Mouse (Mus musculus) layer of hippocampus, postnatal 10 days (tissue): ENCODE measurements around the gene Uchl3. TPM values are rescaled to one million over a fixed set of nuclear protein-coding genes. Genes with fewer than 3 reads are reported as not detected.
A peak's percentile ranks its signal among the peaks of the same experiment; 100 is the strongest.

Experiments used
- DNase-seq, 2 experiments: peaks; one replicate each; pipeline ENCODE4 v3.0.0; 2021; ENCODE audit warnings: low spot score in 2 of 2
- long read RNA-seq: library from polyadenylated mRNA; stranded (forward); transcript quantifications from one replicate; pipeline ENCODE4 v2.0.0, GENCODE M21; 2023
- total RNA-seq, 2 experiments: library from RNA; stranded (reverse); gene quantifications; 2 replicates each; pipeline ENCODE4 v1.2.3; 2021

Uchl3 gene
- 10 to 100 TPM; 75.7 to 85.6 TPM for total RNA-seq
- long read RNA-seq, partial matches to known transcripts = 11 of 219 reads
- long read RNA-seq, other reads (novel, unspliced or antisense) = 206 of 219 reads

DNA sequence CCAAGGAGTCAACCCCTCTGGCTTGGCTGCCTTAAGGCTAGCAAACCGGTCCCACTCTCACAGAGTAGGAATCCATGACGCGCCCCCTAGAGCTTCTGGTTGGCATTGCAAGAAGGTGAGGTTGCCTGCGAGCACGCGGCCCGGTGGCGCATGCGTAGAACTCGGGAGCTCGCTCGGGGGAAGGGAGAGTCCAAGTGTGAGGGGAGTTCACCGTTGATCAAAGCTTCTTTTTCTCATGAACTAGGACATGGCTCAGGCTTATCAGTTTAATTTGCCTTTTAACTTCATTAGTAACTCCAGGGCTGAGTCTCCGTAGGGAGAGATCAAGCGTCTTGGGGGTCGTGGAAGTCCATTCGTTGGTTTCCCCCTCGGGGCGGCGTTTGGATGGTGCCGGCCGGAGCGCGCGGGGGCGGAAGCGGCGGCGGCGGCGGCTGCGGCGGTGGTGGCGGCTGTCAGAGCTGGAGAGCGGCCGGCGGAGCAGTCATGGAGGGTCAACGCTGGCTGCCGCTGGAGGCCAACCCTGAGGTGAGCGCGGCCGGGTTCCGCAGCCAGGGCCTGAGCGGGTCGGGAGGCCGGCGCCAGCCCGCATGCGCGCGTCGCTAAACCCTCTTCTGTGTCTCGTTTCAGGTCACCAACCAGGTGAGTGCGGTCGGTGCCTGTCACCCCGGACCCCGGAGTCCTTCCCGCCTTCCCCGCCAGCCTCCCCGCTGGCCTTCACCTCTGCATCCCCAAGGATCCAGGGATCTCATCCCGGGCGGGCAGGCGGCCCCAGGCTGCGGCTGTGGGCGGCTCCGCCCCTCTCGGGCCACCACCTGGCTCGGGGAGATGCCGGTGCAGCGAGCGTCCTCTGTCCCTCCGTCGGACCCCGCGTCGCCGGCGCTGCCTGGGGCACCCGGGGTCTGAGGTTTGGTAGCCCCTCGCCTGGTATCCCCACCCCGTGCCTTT, at the start of gene Uchl3:
Uchl3 (plus strand) TSS at position 387 of the 945 bp plus-strand sequence.
- DNase-seq = peak; percentile 100

DNA sequence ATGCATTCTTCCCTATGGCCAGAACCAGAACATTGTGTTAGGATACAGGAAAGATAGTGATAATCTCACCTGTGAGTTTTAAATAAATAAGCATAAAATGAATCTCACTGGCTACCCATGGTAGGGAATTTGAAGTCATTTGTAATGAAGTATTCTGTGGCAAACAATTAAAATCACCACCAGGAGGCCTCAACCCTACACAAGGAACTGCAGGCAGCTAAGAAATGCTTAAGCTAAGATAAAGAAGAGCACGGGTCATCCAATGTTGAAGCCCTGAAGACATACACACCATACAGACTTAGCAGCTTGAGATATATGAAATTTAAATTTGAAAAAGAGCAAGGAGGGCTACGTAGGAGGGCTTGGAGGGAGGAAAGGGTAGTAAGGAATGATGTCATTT, 47.9 kb upstream of the Uchl3 start:
- no peak for DNase-seq

GRCm38 (mm10) chr14:101607631-101608518, 45.9 kb upstream of the Uchl3 start:
- DNase-seq = peak; percentile 42 to 48

DNA sequence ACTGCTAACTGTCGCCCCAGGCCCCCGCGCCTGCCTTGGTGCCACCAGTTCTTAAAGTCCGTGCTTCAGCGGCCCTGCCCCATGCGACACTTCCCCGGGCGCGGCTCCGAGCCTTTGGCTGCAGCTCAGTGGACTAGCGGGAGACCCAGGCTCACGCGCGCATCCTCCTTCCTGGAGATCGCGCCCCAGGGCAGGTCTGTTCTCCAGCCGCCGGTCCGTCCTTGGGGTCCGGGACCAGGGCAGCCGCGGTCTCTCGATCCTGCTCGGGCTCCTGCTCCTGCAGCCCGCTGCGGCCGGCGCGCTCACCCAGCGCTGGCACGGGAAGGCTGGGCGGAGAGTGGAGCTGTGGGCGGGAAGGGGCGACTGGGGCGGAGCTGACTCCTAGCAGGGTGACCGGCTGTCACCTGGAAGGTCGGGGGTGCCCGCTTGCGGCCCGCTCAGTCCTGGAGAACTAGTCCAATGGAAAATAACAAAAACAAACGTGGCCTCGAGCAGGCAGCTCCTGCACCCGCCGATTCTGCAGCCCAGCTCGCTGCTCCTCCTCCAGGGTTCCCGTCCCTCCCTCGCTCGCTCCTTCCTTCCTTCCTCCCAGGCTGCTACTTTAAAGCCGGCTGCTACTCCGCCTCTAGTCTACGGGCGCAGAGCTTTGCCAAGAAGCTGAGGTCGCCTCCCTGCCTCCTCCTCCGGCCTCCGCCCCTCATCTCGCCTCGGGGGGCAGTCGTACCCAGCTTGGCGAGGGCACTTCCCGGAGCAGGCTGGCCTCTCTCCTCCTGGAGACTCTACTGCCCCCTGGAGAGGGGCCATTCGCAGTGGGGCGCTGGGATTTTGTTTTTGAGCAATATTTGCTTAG, 45.0 kb upstream of the Uchl3 start, which contains the start of gene Tbc1d4:
Tbc1d4 (minus strand) TSS at position 673 of the 850 bp plus-strand sequence.
- peak; percentile 63 to 79 for DNase-seq

DNA sequence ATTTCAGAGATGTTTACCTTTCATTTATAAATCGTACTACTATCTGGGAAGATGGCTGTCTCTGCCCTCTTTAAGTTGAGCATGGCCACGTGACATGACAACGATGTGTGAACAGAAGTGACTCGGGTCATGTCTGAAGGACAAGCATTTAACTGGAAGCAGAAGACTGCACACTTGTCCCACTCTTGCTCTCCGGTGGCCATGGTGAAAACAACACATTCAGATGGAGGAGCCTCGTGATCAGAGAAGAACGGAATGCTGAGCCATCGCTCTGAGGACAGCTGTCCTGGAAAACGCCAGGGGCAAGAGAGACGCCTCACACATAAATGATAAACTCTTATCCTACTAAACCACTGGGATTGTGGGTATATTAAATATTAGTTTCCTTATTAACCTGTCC, 43.1 kb upstream of the Uchl3 start:
- no peak for DNase-seq

- no peak for DNase-seq
Observed at GRCm38 (mm10) chr14:101613206-101613605, 40.6 kb upstream of the Uchl3 start.

- DNase-seq = no peak
Observed at GRCm38 (mm10) chr14:101616178-101616577, 37.6 kb upstream of the Uchl3 start.

DNA sequence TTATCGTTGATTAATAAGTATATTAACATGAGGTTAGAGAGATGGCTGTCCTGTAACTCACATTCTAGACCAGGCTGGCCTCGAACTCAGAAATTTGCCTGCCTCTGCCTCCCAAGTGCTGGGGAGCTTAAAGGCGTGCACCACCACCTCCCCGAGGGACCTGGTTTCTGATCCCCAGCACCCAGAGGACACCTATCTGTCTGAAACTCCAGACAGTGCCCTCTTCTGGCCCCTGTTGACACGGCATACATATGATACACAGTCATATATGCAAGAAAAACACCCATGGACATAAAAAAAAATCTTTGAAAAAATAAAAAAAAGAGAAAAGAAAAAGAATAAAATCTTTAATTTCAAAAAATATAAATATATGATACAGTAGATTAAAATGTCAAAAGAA, 36.1 kb upstream of the Uchl3 start:
- no peak for DNase-seq

- no peak for DNase-seq
Observed at GRCm38 (mm10) chr14:101630548-101630947, 23.2 kb upstream of the Uchl3 start.

GRCm38 (mm10) chr14:101635765-101636164, 18.0 kb upstream of the Uchl3 start:
- no peak for DNase-seq

GRCm38 (mm10) chr14:101637381-101637780, 16.4 kb upstream of the Uchl3 start:
- DNase-seq = no peak

DNA sequence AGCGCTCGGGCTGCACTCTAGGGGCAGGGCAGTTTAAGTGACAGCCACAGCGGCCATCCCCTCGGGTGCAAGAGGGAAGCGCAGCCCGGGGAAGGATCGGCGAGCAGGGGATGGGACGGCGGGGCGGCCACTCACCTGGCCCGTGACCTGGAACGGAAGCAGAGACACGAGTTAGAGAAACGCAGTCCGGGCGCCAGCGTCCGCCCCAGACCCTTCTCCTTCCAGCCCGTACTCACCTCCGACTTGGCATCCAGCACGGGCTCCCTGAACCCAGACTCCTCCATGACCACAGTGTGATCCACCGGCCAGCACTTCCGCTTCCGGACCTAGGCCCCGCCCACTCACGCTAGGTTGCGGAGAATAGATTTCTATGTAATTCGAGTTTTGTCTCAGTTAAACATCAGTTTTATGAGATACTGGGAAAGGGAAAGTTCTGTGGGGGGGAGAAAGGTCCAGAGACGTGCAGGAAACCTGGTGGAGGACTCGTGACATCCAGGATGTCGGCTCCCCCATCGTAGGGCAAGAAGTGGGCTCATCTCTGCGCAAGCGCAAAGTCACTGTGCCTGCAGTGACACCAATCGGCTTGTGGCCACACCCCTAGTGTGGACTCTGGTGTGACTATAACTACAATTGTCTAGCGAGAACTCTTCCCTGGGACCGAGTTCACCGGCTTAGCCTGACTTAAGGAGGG, 13.5 kb upstream of the Uchl3 start, which contains the start of gene Commd6:
Commd6 (minus strand) TSS at position 534 of the 691 bp plus-strand sequence.
- DNase-seq = peak; percentile 86 to 90

DNA sequence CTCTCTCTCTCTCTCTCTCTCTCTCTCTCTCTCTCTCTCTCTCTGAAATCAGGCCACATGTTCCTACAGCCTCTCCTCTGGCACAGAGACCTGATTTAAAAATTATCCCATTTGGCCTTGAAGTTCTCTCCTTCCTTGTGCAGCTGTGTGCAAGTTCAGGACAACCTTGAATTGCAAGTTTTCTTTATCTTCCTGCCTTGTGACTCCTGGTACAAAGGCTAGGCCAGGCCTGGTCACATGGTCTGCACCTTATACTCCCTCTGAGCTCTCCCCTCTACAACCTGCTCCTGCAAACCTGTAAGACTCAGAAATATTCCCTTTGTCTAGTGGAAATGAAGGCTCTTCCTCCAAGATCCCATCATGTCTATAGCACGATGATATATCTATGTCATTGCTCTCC, 8.8 kb upstream of the Uchl3 start:
- no peak for DNase-seq

GRCm38 (mm10) chr14:101650551-101650950, 3.2 kb upstream of the Uchl3 start:
- no peak for DNase-seq

- DNase-seq = no peak
Observed at GRCm38 (mm10) chr14:101652571-101652970, 1.2 kb upstream of the Uchl3 start.

- no peak for DNase-seq
Observed at GRCm38 (mm10) chr14:101654526-101654909, 751 bp downstream of the Uchl3 start.

GRCm38 (mm10) chr14:101656307-101656706, 2.5 kb downstream of the Uchl3 start:
- no peak for DNase-seq

- no peak for DNase-seq
Observed at GRCm38 (mm10) chr14:101661654-101662412, 8.1 kb downstream of the Uchl3 start.

DNA sequence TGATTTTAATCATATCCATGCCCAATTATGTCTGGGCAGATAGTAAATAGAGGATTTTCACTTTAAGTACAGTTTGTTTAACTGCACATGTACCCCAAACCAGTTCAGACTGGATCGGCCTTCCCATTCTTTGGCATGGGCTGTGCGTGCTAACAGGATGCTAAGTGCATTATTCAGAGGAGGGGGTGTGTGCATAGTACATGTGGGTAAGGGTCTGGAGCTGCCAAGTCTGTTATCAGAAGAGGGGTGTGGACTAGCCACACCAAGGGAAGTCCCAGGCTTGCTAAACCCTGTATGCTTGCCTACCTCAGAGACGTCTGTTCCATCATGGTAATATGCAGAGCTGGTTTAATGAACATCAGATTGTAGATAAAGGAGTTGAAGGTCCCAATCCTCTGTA, 10.5 kb downstream of the Uchl3 start:
- DNase-seq = no peak
